Mouse (Mus musculus) monocyte, adult 5-6 weeks (primary cell): ENCODE measurements at regions not wholly inside any gene's neighbourhood (a gene's known extent, or its start where the extent isn't known, plus 50 kb on each side); places are given as distances from the start of the nearest gene placed in this dataset.

Source experiments
- ATAC-seq: fragments of 153-309, 156-312 bp; replicated peaks from 2 replicates; pipeline ENCODE4 v1.8.0; 2017; ENCODE audit warnings: mild to moderate bottlenecking; ENCODE audit not compliant: low TSS enrichment, insufficient number of reproducible peaks, severe bottlenecking, poor library complexity, low FRiP score

DNA sequence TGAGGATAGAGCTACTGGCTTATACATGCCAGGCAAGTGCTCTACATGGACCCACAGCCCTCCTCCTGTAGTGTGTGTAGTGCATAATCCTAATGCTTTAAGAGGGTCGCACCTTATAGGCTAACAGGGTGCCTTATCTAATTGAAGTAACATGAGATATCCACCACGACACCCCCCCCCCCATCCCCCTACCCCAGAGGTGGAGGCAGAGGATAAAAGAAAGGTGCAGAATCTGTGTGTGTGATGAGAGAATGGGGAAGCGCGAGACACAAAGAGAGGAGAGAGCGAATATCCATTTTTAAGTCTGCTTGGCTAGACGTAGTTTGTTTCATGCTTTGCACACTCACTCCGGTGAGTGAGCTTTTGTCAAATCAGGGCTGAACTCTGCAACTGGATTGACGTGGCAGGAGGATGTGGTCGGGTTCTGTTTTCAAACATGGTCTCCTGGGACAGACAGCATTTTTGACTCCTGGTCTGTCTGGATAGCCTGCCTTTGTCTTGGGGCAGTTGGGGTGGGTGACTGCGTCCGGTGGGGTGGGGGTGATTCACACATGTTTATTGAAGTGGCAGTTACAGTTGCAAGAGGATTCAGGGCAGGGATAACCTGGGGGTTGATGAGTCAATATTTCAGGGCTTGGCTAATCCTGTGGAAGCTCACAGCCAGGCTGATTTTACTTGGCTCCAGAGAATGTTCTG, 99.3 kb upstream of the Fut8 start:
- no peak for ATAC-seq

DNA sequence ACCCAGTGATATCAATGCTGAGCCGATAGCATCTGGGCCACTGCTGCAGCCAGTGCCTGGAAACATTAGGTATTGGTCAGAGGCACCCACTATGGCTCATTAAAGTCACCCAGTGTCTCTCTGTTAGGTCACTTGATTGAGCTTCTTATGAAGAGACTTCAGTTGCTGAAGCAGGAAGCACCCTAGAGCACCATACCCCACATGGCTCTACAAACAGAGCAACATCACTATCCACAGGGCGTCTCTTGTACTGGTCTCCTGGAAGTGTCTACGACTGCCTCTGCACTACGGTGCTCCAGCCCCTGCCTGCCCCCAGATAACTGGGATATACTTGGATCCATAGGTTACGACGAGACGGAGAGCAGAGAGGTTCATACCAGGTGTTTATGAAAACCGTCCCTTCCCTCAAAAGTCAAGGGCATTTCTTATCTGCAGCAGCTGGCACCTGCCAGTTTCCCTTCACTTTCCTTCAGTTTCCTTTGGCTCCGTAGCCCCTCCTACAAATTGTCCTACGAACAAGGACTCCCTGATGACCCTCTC, 100.6 kb upstream of the Fut8 start:
- ATAC-seq: no peak

DNA sequence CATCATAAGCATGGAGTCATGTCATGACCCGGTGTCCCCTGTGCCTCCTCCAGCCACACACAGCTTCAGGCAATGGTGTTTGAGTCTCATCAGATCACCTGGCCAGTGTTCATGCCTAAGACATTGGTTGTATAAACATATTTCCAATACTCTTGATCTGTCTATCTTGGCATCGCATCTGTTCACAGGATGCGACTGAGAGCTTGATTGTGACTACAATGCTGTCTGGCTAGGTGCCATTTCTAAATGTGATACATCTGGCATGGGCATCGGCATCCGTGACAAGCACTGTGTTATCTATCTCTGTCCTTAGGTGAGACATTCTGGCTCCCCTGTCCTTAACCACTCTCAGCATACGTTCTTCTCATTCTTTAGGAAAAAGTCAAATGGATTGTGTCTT, 102.3 kb upstream of the Fut8 start:
- no peak for ATAC-seq

DNA sequence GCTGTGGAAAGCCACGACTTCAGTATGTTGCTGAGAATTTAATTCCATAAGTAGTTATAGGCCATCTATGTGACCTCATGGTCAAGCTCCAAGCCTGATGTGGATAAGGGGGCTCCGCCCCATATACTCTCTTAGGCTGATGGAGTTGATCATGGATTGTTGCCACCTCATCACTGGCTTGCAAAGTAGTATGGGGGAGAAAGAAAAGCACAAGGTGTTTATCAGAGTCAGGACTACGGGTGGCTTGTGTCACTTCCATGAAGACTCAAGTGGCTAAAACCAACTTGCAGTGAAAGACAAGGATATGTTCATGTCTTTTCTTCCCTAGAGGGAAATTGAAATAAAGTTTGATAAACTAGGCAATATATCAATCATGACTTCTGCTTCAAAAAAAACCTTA, 102.9 kb upstream of the Fut8 start:
- ATAC-seq: no peak

DNA sequence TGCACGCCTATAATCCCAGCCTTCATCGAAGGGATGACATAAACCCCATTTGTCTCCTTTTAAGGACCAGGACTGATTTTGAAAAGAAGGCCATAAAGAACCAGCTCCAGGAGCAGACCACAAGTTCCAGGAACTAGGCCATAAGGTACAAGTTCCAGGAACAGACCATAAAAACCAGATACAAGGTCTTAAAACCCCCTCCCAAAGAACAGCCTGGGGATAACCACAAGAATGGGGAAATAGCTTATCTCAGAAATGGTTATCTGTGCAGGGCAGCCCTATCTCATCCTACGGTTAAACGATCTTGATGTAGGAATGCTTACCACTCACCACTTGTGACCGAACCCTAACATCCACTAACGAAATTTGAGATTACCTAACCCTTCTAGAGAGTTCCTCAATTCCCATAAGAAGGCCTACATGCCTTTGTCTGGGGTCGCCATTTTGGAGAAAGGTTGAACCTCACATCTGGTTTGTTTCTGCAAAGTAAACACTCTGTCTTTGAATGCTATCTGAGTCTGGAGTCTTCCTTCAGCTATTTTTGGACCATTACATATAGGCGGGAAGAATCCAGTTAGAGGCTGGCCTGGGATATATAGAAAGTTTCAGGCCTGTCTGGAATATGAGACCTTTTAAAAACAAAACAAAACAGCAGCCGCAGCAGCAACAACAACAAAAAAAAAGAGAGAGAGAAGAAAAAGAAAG, 103.5 kb upstream of the Fut8 start:
- no peak for ATAC-seq

DNA sequence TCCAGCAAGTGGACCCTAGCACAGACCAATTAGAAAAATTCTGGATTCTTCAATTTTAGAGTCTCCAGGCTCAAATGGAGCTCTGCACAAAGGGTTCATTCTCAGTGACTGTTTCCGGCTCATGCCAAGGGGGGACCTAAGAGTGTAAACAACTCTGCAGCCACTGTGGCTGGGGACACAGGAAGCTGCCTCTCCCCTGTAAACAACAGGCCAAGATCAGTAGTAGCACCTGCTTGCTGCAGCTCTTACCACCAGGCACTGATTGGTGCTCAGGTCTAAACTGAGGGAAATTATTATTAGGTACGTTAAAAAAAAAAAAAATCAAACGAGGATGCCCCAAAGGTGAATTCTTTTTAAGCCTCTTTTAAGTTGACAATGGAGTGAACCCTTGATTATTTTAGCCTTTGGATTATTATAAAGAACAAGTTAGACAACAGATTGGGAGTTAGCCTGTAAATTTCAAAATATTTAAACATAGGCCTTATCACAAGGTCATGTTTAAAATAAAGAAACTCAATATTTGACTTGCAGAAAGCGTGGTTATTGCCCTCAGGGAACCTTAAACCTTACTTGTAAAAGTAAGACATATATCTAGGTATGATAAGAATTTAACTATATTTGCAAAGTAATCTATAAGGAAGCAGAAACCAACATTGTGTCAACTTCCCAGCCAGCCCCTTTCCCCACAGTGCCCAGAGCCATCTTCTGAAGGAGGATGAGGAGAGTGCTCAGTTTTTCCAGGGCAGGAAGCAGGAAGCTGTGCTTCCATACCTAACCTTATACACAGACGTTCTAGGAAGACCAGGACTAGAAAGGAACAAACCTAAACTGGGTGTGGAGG, 104.2 kb upstream of the Fut8 start:
- no peak for ATAC-seq

DNA sequence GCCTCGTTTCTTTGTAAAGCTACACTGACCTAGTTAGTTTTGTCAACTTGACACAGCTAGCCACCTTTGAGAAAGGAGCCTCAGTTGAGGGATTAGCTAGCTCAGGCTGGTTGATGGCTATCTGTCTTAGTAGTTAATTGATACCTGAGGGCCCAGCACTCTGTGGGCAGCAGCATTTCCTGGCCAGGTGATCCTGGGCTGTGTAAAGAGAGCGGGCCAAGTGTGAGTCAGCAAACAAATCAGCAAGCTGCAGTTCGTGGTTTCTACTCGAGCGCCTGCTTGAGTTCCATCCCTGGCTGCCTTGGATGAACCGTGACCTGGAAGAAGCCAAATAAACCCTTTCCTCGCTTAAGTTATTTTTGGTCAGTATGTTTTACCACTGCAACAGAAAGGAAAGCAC, 106.6 kb upstream of the Fut8 start:
- no peak for ATAC-seq

DNA sequence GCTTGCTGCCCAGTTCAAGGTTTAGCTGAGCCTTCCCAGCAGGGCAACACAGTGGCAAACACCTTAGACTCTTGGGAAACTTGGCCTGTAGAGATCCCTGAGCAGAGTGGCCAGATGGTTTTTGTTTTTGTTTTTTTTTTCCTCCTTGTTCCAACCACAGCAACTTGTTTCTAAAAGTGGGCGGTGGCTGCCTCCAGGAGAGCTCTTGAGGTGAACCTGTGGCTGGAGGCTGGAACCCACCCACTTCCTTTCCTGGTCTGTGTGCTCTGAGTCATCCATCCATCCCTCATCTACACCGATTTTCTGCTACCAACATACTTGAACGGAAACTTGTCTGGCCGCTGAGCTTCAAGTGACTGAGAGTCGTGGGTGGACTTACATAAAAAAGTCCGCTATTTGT, 107.4 kb upstream of the Fut8 start:
- ATAC-seq: peak; percentile 41; the same call in 1 of the 2 replicates

DNA sequence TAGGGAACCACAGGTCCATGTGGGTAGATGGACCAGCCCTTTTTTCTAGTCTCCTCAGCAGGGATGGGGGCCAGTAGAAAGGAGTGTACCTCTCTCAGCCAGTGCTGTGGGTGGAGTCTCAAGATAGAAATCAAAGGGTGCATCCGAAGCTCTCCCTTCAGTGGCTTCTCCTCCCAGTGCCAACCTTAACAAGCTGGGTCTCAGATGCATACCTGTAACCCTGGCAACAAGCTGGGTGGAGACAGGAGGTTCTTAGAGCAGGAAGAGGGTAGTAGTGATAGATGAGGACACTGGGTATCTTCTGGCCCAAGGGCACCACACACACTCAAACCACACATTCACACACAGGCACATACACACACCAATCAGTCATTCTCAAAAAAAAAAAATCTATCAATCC, 113.7 kb upstream of the Fut8 start:
- no peak for ATAC-seq

DNA sequence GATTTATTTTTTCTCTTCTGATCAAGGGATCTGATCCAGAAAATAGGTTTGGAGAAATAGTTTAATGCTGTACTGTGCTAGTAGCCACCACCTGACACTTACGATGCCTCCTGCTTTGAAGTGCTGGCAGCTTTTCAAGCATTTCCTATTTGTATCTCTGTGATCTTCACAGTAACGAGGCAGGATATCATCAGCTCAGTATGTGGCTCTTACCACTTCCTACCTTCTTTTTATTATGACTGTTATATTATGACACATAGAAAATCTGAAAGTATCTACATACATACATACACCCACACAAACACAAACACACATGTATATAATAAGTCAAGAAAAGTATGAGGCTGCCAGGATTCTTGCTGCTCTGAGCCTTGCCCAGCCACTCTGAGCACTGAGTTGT, 124.4 kb upstream of the Fut8 start:
- ATAC-seq: peak; percentile 53

DNA sequence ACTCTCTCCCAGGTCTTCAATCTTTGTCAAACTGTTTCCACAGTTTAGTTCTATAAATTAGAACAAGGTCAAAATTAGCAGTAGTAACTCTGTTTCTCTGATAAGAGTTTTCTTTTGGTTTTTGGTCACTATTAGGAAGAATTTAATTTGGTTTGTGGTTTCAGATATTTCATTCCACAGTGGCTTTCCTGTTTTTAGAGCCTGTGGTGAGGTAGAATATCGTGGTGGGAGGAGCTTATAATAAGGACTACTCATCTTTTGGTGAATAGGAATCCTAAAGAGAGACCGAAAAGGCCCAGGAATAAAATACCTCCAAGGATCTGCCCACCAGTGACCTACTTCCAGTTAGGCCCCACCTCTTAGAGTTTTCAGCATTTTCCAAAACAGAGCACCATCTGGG, 125.8 kb upstream of the Fut8 start:
- ATAC-seq: no peak

DNA sequence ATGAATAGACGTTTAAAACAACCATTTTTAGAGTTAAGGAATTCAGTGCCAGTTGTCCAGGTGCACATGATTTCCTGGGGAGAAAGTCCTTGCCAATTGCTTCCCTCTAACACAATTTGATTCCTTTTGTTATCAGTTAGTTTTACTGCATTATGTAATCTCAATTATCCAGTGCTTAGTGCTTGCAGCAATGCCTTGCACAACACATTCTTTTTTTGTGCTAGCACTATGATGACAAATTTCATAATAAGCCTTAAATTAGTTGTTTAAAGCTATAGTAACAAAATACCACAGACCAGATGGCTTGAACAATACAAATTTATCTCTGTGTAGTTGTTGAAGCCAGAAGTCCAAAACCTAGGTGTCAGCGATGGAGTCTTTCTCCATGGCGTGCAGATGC, 130.7 kb upstream of the Fut8 start:
- no peak for ATAC-seq

DNA sequence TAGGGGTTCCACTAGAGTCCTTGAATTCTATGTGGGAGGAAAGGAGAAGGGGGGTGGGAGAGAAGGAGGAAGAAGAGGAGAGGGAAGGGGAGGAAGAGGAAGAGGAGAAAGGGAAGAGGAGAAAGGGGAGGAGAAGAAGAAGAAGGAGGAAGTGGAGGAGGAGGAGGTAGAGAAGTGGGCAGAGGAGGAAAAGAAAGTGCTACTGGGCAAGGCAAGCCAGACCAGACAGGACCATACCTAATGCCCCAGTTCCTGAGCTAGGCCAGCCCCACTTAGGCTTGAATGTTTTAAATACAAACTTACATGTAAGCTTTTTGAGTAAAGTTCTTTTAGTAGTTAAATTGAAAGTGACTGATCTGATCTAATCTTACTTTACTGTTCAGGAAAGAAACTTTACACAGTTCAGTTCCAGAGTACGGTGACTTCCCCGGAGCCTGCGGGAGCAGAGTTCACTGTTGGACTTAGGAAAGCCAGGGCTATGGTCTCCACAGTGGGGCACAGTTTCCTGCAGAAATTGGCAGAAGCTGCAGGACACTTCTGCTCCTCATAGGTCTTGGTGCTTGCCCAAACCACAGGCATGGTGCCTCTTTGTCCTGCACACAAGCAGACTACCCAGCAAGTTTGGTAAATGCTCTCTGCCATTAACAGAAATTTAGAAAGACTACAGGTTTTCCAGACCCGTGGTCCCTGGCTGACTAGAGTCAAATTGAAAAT, 131.9 kb upstream of the Fut8 start:
- ATAC-seq: no peak

DNA sequence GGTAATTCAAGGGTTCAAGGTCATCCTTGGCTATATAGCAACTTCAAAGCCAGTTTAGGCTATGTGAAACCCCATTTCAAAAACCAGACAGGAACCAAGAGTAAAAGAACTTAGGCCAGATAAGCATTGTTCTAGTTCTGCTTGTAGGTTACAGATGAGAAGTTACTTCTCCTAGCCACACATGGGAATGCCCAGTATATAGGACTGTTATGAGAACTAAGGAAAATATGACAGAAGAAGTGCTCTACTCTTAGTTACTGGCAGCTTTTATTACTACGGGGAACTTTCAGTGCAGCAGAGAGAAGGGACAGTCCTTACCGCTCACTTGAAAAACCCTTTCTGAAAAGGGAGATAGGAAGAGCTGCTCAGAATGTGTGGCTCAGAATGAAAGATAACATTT, 137.4 kb upstream of the Fut8 start:
- no peak for ATAC-seq

DNA sequence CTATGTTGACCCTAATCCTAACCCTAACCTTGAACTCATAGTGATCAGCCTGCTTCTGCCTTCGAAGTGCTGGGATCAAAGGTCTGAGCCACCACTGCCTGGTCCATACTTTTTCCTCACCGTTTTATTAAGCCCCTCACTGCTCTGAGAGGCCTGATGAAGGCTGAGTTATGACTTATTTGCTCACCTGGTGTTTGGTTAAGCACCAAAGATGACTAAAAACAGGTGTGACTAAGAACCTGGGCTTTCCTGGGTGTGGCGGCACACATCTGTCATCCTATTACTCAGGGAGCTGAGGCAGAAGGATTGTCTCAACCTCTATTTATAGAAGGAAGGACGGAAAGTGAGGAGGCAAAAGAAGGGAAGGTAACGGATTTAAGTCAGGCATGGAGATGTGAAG, 137.5 kb upstream of the Max start:
- ATAC-seq: no peak

DNA sequence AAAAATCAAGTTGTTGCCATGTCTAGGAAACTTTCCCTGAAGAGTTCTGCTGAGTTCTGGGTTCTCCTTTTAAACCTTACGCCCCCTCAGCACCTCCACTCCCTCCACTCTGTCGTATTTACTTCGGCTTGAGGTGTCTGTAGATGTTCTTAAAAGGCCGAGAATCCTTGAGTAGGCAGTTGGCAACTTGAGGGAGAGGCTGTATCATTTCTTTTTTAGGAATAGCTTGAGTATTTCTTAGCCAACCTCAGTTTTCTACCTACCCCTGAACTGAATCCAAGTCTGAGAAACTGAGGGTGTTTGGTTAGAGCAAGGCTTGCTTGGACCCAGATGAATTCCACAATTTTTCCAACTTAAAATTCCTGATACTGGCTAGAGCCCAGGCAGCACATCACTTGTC, 136.8 kb upstream of the Max start:
- ATAC-seq: no peak

DNA sequence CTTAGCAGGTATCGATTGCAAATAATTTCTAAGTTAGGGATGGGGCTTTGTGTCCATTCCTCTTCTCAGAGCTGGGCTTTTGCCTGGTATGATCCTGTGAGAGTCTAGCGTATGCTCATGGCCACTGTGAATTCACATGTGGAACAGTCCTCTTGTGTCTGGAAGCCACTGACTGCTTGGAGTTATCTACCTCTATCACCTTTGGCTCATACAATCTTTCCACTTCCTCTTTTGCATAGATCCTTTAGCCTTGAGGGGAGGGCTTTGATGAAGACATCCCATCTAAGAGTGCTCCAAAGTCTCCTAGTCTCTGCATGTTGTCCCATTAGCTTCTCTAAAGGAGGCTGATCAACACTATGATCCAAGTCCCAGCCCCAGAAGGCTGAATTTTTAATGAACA, 135.8 kb upstream of the Max start:
- ATAC-seq: no peak

DNA sequence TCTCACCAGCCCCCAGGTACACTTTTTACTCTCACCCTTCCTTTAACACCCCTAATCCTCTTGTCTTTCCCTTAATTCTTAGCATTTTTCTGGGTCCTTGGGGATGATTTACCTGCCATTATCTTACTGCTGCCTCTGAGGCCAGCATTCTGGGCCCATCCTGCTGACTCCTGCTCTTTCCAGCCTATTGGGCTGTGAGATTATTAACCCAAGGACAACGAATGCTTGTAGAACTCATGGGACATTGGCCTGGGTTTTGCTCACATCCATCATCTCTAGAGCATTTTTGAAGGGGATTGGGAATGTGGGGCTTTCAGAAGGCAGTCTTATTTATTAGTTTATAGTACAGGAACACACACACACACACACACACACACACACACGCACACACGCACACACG, 134.5 kb upstream of the Max start:
- no peak for ATAC-seq
